Mouse (Mus musculus): ENCODE results near the gene Ccdc77.
"Not testable (repeated sequence)": the region's sequence is repeated elsewhere in the genome, so short reads cannot be mapped to it uniquely, and the experiment has no call there.

The Ccdc77 gene

DNA sequence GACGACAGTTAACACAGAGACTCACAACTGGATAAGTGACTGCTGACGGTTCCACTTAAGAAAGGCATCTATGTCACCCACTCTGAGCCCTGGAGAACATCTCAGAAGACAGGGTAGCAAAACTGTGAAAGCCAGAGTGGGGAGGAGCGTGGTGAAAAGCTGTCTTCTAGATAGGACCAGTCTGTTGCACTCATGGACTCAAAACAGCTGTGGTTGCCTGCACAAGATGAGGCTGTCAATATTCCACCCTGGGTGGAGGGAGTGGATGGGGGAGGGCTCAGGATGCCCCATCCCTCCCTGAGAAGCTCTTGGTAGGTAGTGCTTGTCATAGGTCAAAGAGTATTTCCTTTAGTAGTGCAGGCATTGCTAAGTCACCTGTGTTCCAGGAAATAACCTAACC, 54.4 kb downstream of the Ccdc77 start:
- no peak for DNase-seq (ENCODE audit: low spot score)

DNA sequence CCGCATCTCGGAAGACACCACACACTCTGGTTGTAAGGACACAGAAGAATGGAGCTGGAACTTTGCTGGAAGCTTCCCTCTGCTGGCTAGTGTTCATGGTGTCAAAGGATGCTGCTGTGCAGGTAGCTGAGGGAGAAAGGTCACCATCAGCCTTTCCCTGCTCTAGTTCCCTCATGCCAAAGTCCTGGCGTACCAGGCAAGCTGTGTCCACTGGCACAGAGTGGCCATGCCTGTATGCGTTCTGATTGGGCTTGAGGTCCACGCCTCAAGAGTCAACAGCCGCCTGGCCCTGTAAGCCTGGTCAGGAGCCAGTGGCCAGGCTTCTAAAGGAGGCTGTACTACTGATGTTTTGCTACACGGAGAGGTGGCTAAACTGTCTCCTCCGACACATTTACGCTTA, 54.8 kb downstream of the Ccdc77 start:
- no peak for DNase-seq (ENCODE audit: low spot score)

DNA sequence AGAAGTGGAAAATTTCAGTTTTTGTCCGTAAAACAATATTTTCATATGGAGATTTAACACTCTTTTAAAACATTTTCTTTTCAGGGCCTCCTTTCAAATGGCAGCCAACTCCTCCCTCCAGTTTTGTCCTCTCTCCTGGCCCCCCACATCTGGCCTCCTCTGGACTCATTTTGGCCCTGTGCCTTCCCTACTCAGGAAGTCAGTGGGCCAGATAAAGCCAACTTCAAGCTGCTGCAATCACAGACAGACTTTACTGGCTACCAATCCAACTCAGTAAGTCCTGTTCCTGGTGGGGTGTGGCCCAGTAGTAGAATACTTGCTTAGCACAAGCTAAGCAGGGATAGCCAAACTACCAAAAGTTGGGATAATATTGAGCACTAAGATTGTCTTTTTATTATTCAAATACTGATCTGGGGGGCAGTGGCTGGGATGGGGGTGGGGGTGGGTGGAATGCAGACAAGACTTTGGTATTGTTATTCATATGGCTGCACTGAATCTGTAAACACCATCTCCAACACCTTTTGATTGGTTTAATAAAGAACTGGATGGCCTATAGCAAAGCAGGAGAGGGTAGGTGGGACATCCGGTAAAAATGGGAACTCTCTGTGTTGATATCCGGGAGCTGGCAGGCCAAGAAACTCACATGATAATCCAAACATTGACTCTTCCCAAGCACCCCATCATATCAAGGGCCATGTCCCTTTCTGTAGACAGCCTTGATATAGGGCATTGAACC, 57.1 kb downstream of the Ccdc77 start:
- no peak for DNase-seq (ENCODE audit: low spot score)

DNA sequence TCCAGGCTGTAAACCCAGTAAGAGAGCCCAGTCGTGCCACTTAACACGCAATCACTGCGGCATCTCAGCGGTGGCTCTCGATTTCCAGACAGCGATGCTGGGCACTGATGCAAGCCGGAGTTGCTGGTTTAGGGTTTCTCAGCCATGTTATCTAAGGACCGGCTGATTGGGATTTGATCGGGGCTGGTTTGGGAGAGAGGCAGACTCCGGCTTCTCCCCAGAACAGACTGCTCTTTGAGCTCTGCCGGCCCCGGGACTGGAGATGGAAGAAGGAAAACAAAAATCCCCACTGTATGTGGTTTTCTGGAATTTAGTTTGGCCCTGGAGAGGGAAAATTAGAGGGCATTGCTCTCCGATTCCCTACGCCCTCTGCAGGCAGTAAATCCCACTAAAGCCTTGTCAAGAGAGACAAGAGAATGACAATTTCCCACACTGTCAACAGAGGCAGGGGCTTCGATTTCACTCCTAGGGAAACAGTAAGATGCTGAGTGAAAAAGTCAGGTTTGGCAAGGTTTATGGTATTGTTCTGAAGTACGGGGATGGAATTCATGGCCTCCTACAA, 61.3 kb downstream of the Ccdc77 start:
- DNase-seq (ENCODE audit: low spot score) = no peak

DNA sequence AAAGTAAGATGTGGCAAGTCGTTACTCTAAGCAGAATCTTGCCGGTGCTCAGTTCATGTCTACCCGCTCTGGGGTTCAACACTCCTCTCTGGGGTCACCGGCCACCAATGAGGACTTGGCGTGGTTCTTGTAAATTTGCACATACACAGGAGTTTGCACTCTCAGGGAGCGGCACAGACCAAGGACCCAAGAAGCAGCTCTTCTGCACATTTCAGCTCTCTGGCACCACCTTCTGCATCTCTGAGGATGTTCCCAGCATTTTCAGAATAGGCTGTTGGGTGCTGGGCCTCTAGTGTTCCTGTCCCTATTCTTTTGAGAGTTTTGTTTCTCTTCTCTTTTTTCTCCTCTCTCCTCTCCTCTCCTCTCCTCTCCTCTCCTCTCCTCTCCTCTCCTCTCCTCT, 63.0 kb downstream of the Ccdc77 start:
- DNase-seq (ENCODE audit: low spot score) = peak; percentile 45

DNA sequence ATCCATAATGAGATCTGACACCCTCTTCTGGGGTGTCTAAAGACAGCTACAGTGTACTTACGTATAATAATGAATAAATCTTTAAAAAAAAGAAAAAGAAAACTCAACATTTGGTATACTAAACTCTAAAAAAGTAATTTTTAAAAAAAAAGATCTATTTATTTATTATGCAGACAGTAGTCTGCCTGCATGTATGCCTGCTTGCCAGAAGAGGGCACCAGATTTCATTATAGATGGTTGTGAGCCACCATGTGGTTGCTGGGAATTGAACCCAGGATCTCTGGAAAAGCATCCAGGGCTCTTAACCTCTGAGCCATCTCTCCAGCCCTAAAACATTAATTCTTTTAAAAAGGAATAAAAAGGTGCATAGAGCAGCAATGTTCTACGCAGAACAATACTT, 67.6 kb downstream of the Ccdc77 start:
- not testable (repeated sequence) for DNase-seq (ENCODE audit: low spot score)

DNA sequence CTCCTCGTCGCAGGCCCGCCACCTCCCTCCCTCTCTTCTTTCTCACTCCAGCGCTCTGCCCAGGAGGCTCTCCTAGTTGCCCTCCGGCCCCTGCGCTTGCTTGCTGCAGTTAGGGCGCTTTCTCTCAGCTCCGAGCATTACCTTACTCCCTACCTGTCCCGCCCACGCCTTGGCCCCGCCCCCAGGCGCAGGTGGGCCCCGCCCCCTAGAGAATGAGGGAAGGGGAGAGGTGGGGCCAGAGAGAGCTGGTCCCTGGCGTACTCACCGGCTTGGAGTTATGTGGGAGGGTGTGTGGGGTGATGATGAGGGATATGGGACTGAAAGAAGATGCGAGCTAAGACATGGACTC, 69.4 kb downstream of the Ccdc77 start:
- DNase-seq (ENCODE audit: low spot score) = no peak

DNA sequence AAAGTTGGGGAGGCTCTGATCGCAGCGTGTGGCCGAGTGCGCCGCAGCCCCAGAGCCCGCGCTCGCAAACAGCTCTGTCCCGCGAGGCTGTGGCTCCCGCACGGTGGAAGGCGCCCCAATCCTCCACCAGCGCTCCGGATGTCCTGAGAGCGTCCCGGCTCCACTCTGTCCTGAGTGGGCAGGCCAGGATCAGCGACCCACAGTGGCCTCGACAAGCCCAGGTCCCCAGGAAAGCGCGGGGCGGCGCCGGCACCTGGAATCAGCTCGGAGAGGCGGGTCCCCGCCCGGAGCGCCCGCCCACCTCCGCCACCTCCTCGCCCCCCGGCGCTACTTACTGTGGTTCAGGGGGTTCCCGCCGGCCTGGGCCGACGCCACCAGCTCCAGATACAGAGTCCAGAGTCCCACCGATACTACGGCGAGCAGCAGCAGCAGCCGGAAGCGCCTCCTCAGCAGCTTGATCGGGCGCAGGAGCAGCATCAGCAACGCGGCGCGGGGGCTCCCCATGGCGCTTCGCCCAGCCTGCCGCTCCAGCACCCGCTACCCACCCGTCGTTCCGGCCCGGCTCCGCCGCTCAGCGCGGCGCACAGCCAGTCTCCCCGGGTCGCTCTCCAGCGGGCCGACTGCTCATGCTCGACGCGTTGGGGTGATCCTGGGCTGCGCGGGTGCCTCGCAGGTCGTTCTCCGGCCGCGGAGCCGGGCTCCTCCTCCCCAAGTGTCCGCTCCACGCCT, 70.0 kb downstream of the Ccdc77 start, which contains the start of the genes D330020A13Rik and B4galnt3:
TSS of gene D330020A13Rik (plus strand) at position 309 of the 729 bp plus-strand sequence.
TSS of gene B4galnt3 (minus strand) at position 504 of the 729 bp plus-strand sequence.
- DNase-seq (ENCODE audit: low spot score) = no peak

DNA sequence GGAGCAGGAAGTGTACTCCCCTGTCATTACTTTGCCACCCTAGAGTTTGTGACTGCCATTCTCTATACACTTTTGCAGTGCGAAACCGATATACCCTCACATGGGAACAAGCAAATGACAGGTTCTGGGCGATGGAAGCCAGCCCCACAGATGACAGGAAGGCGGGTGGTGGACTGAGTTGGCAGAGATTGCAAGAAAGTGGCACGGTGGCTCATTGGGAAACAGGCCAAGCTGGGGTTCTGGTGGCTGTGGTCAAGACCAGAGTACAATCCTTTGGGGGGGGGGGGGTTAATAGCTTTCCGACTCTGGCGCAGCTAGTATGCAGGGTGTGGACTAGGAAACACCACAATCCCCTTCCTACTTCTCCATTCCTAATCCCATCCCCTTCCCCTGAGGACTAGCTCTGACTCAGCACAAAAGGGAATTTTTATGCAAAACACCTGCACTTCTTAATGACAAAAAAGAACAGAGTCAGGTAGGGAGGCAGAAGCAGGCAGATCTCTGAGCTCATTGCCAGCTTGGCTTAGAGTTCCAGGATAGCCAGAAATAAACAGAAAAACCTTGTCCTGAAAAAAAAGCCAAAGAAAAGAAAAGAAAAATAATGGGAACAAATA, 72.7 kb downstream of the Ccdc77 start:
- DNase-seq (ENCODE audit: low spot score) = no peak

DNA sequence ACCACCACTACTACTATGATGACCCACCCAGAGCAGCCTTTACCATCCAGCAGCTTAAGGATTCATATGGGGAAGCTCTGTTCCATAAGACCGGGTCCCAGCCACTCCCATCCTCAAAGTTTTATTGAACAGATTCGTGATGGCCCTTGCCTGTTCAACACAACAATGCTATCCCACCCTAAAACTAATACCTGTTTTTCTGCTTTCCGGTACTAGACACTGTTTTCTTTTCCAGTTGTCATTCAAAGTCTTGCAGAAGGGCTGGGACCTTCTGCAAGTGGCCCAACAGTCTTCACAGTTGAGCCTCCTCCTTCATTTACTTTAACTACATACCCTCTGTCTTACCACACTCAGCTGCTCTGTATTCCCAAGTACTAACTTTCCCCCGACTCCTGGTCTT, 74.7 kb downstream of the Ccdc77 start:
- DNase-seq (ENCODE audit: low spot score) = no peak

DNA sequence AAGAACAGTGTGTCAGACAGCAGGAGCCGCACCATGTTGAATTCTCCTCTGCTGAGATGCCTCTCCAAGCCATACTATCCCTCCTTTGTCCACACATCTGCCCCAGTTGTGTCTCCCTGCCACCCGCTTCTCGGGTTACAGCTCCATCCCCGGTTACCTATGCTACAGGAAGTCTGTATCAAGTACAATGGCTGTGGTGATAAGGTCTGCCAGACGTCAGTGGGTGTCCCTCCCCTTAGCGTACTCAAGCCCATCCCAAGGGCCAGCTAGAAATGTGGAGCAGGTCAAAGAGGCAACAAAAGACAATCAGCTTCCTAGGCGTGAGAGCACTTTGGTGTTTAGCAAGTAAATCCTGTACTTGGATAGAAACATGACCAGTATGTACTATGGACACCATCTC, 75.6 kb downstream of the Ccdc77 start:
- no peak for DNase-seq (ENCODE audit: low spot score)

DNA sequence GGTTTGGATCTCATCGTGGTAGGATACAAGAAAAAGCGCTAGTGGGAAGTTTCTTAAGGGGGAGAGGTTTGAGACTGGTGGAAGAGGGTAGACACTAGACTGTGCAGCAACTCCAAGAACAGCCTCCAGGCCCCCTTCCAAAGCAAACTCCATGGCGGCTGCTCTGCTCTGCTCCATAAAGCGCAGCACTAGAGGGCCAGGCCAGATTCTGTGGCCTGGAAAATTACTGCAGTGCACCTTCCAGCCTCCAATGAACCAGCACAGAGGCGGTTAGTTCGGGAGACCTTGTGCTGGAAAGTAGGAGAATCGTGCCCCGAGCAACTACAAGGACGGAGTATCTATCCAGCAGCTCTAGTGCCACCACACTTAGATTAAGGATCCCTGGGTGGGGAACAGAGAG, 76.9 kb downstream of the Ccdc77 start:
- DNase-seq (ENCODE audit: low spot score) = no peak

DNA sequence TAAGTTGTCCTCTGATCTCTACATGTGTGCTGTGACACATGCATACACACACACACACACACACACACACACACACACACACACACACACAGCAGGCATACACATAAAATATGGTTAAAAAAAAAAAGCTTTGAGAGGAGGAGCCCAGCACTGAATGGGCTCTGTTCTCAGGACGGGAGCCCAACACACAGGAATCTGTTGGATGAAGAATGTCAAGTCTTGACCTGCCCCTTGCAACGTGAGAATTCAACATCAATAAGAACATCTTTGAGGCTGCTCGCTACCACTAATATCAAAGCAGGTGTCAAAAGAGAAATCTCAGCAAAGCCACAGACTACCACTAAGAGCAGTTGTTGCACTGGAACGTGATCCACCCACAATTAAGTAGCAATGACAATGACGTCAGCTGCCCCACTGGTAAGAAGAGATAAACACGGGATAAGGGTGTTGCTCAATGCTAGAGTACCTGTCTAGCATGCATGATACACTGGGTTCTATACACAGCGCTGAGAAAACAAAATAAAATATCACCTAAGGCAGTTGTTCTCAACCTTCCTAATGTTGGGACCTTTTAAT, 87.2 kb downstream of the Ccdc77 start:
- DNase-seq (ENCODE audit: low spot score) = no peak

DNA sequence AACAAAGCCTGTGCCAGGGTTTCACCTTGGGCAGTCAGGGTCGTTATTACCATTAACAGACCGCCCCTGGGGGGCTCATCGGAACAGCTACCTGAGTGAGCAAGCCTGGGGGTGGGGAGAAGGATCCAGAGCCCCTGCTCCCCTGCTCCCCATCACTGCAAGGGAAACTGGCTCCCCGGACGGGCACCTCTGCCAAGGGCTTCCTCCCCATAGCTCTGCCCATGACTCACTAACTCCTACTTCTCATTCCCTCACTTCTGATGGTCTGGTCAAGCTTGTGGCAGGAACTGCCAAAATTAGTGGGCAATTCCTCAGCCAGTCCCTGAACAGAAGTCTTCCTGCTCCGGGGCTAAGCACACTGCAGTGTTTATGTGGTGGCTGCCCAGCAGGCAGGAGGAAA, 88.9 kb downstream of the Ccdc77 start:
- DNase-seq (ENCODE audit: low spot score) = no peak

DNA sequence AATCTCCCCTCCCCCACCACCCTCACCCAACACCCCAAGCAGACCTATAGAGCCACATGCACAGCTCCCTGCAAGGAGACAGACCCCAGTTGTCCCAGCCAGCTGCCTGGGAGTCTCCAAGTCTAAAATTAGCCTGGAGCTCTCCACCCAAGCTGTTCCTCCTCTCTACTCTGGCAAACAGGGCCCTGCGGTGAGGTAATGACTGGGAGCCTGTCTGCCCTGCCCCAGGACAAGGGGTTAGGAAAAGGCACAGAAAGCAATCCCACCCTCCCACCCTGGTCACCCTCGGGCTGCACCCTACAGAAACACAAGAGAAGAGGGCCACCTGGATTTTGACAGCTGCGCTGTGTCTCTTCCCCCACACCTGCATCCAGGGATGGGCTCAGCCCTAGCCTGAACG, 89.3 kb downstream of the Ccdc77 start:
- DNase-seq (ENCODE audit: low spot score) = no peak
